Mouse (Mus musculus) lung, adult 2 months (tissue): Measurements from ENCODE around the gene Snx33.

Experiments
- CTCF ChIP-seq: fragments of 200-500 bp; IDR thresholded peaks from 2 replicates; pipeline ENCODE4 v1.5.1; 2011; ENCODE audit warnings: mild to moderate bottlenecking, low read length, control low read depth; ENCODE audit not compliant: insufficient read depth
- POLR2A ChIP-seq: fragments of 200-500 bp; IDR thresholded peaks from 2 replicates; pipeline ENCODE4 v1.6.1; 2011; ENCODE audit warnings: low read depth, mild to moderate bottlenecking, control low read depth, low read length, borderline replicate concordance; ENCODE audit errors: extremely low read depth

GRCm38 (mm10) chr9:56886113-56886512 lies 42.1 kb downstream of the Snx33 start:
- TF ChIP-seq CTCF = peak; percentile 20; the same call in 1 of the 2 replicates
- no peak for TF ChIP-seq POLR2A
